Mouse (Mus musculus): ENCODE results near the gene Col19a1. TPM values are rescaled to one million over a fixed set of nuclear protein-coding genes. Genes with fewer than 3 reads are reported as not detected.

The Col19a1 gene
- polyA plus RNA-seq, 1 experiment from 2014 or later: 0.05 TPM

DNA sequence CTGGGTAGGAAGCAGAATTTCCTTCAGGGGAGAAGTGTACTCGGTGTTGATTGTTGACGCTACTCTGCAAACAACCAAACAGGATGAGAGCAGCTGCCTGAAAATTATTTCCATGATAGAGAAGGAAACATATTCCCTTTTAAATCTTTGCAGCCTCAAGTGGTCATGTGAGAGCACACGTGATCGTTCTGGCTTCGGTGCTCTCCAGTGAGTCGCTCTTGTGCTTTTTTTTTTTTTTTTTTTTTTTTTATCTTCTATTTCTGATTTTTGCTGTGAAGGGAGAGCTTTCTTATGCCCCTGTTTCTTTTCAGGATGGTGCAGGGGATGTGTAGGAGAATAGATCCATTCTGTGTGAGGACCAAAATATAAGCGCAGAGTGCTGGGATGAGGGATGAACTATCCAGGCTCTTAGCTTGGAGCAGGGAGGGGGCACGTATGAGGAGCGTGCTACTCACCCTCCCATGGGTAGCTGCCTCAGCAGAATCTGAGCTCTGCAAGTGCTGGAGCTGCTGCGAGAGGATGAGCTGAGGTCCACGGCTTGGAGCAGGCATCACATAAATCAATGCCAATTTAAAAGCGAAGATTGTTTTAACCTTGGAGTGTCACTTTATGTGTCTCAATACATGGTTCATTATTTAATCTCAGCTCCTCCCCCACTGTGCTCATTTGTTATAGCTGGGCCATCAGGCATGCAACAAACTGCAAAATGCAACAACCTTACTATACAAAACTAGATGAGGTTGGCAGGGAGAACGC is 237.6 kb downstream of the Col19a1 start:
- ATAC-seq (ENCODE audit: low FRiP score) (peak; percentile 48; the same call in 1 of the 2 replicates), DNase-seq (ENCODE audit: low spot score, missing footprints) (no peak)

DNA sequence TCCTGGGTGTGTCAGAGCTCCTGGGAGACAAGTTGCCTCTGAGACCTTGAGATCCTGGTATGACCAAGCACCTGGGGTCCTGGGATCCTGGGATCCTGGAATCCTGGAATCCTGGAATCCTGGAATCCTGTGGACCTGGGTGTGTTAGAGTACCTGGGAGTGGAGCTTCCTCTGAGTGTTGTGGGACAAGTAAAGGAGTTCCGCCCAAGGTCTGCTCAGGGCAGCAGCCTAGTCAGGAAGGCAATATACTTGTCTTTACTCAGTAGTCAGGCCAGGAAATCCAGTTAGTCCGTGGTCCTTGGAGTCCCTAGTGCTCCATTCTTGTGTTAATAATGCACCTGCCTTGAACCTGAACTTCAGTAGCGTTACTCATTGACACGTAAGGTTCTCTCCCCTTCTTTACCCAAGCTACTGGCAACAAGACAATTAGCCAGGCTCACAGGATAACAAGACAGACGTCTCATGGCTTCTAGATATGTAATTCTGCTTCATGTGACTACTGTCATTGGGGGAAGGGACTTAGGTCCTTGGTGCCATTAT is 239.6 kb downstream of the Col19a1 start:
- H3K27me3 ChIP-seq (ENCODE audit: control insufficient read depth, insufficient read depth, low read length): no peaks in the 10 kb centered on the region
- WGBS: 74% methylated on average over 5 of the region's 5 CpGs
- H3K27ac ChIP-seq (ENCODE audit: low read depth, low read length): no peak overlapping the region
- H3K36me3 ChIP-seq (ENCODE audit: control insufficient read depth, insufficient read depth, low read length): no peaks in the 10 kb centered on the region
- H3K9ac ChIP-seq (ENCODE audit: low read length): no peak overlapping the region
- H3K4me1 ChIP-seq (ENCODE audit: control insufficient read depth, insufficient read depth, low read length): no peaks in the 10 kb centered on the region
- DNase-seq (ENCODE audit: low spot score, missing footprints) (no peak), ATAC-seq (ENCODE audit: low FRiP score) (no peak)
- H3K4me3 ChIP-seq (ENCODE audit: low read depth, low read length): no peak overlapping the region
- H3K4me2 ChIP-seq: no peak overlapping the region
- no peaks in the 10 kb centered on the region for H3K9me3 ChIP-seq (ENCODE audit: control insufficient read depth, low read length)

More for the DNA sequence above, 237.6 kb downstream of the Col19a1 start:
- Histone ChIP-seq H3K4me1 (ENCODE audit: control insufficient read depth, insufficient read depth, low read length) (no peaks in the 10 kb centered on the region), H3K9ac (ENCODE audit: low read length) (no peak overlapping the region), H3K9me3 (ENCODE audit: control insufficient read depth, low read length) (no peaks in the 10 kb centered on the region), H3K4me3 (ENCODE audit: low read depth, low read length) (no peak overlapping the region), H3K4me2 (no peak overlapping the region), H3K27me3 (ENCODE audit: control insufficient read depth, insufficient read depth, low read length) (no peaks in the 10 kb centered on the region), H3K27ac (ENCODE audit: low read depth, low read length) (no peak overlapping the region), H3K36me3 (ENCODE audit: control insufficient read depth, insufficient read depth, low read length) (no peaks in the 10 kb centered on the region)
- 90% methylated on average over 13 of the region's 13 CpGs for WGBS

- H3K9ac ChIP-seq (ENCODE audit: low read length): no peak overlapping the region
- ATAC-seq (ENCODE audit: low FRiP score): no peak
- H3K4me2 ChIP-seq: no peak overlapping the region
- H3K4me3 ChIP-seq (ENCODE audit: low read depth, low read length): no peak overlapping the region
- no peaks in the 10 kb centered on the region for H3K27me3 ChIP-seq (ENCODE audit: control insufficient read depth, insufficient read depth, low read length)
- no peaks in the 10 kb centered on the region for H3K4me1 ChIP-seq (ENCODE audit: control insufficient read depth, insufficient read depth, low read length)
- 86% methylated on average over 10 of the region's 10 CpGs for WGBS
- H3K36me3 ChIP-seq (ENCODE audit: control insufficient read depth, insufficient read depth, low read length): no peaks in the 10 kb centered on the region
- DNase-seq (ENCODE audit: low spot score, missing footprints): no peak
- no peaks in the 10 kb centered on the region for H3K9me3 ChIP-seq (ENCODE audit: control insufficient read depth, low read length)
- H3K27ac ChIP-seq (ENCODE audit: low read depth, low read length): no peak overlapping the region
These were observed 249.6 kb downstream of the Col19a1 start for GRCm38 (mm10) chr1:24337556-24338275.

DNA sequence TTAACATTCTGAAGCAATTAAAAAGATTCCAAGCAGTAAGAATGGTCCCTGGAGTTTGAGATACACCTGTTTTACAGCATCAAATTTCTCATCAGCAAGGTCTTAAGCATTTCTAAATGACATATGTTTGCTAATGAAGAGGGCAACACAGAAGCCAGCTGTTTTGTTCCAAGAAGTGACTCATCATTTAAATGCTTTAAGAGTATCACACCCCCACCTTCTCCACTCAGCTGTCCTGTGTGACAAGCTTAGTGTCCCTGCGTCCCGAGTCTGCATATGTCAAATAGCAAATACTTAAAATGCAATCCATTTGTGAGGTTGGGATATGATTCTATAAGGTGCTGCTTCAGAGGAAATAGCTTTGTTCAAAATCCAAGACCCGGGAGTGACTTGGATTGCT is 251.2 kb downstream of the Col19a1 start:
- no peak for ATAC-seq (ENCODE audit: low FRiP score)
- no peaks in the 10 kb centered on the region for H3K4me1 ChIP-seq (ENCODE audit: control insufficient read depth, insufficient read depth, low read length)
- no peak overlapping the region for H3K4me3 ChIP-seq (ENCODE audit: low read depth, low read length)
- peak; percentile 26 for DNase-seq (ENCODE audit: low spot score, missing footprints)
- H3K4me2 ChIP-seq: no peak overlapping the region
- H3K9ac ChIP-seq (ENCODE audit: low read length): no peak overlapping the region
- H3K27me3 ChIP-seq (ENCODE audit: control insufficient read depth, insufficient read depth, low read length): no peaks in the 10 kb centered on the region
- H3K36me3 ChIP-seq (ENCODE audit: control insufficient read depth, insufficient read depth, low read length): no peaks in the 10 kb centered on the region
- H3K9me3 ChIP-seq (ENCODE audit: control insufficient read depth, low read length): no peaks in the 10 kb centered on the region
- WGBS: 86% methylated on average over 3 of the region's 3 CpGs
- no peak overlapping the region for H3K27ac ChIP-seq (ENCODE audit: low read depth, low read length)

DNA sequence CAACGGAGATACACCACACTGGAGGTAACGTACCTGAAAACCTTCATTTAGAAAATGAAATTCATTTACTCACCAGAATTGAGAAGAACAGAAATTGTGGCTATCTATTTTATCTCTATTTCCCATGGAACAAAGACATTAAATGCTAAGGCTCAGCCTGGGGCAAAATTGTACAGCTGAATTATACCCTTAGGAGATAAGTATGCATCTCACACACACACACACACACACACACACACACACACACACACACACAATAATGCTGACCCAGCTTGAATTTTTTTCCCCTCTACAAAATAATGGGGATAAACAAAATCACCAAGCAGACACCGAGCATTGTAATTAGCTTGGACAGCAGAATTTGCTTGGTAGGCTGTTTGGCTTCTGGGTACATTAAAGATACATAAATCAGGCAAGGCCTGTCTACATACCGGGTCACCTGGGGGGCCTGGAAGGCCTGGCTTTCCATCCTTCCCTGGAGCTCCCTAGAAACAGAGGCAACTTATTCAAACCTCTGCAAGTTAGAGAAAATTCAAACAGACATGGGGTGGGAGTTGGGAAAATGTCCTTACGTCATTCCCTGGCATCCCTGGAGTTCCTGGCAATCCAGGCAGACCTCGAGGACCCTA is 270.2 kb downstream of the Col19a1 start:
- ATAC-seq (ENCODE audit: low FRiP score): no peak
- DNase-seq (ENCODE audit: low spot score, missing footprints): no peak
- no peaks in the 10 kb centered on the region for H3K36me3 ChIP-seq (ENCODE audit: control insufficient read depth, insufficient read depth, low read length)
- no peak overlapping the region for H3K27ac ChIP-seq (ENCODE audit: low read depth, low read length)
- WGBS: 88% methylated on average over 6 of the region's 6 CpGs
- H3K4me1 ChIP-seq (ENCODE audit: control insufficient read depth, insufficient read depth, low read length): no peaks in the 10 kb centered on the region
- no peak overlapping the region for H3K9ac ChIP-seq (ENCODE audit: low read length)
- H3K4me3 ChIP-seq (ENCODE audit: low read depth, low read length): no peak overlapping the region
- H3K9me3 ChIP-seq (ENCODE audit: control insufficient read depth, low read length): no peaks in the 10 kb centered on the region
- no peak overlapping the region for H3K4me2 ChIP-seq
- no peaks in the 10 kb centered on the region for H3K27me3 ChIP-seq (ENCODE audit: control insufficient read depth, insufficient read depth, low read length)

- no peak overlapping the region for H3K4me2 ChIP-seq
- H3K27me3 ChIP-seq (ENCODE audit: control insufficient read depth, insufficient read depth, low read length): no peaks in the 10 kb centered on the region
- WGBS: 86% methylated on average over 3 of the region's 3 CpGs
- ATAC-seq (ENCODE audit: low FRiP score) (no peak), DNase-seq (ENCODE audit: low spot score, missing footprints) (no peak)
- H3K4me3 ChIP-seq (ENCODE audit: low read depth, low read length): no peak overlapping the region
- no peak overlapping the region for H3K9ac ChIP-seq (ENCODE audit: low read length)
- H3K36me3 ChIP-seq (ENCODE audit: control insufficient read depth, insufficient read depth, low read length): no peaks in the 10 kb centered on the region
- no peaks in the 10 kb centered on the region for H3K9me3 ChIP-seq (ENCODE audit: control insufficient read depth, low read length)
- no peak overlapping the region for H3K27ac ChIP-seq (ENCODE audit: low read depth, low read length)
- H3K4me1 ChIP-seq (ENCODE audit: control insufficient read depth, insufficient read depth, low read length): no peaks in the 10 kb centered on the region
These were observed 270.8 kb downstream of the Col19a1 start for GRCm38 (mm10) chr1:24316490-24316889.

DNA sequence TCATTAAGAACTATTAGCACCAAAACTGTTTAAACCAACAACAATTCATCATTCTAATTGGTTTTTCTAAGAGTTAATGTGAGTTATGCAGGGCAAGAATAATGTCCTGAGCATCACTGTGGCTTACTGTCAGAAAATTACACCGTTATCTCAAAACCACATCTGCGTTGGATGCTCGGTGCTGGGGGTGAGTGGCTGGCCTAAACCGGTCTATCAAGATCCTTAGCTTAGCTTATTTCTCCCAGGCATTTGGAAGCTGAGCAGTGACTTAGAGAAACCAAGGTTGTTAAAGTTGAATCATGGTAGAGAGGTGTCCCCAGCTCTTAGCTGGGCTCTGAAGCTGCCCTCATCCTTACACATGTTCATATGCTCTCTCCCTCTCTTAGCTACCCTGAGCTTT is 276.4 kb downstream of the Col19a1 start:
- ATAC-seq (ENCODE audit: low FRiP score): no peak
- H3K4me2 ChIP-seq: no peak overlapping the region
- DNase-seq (ENCODE audit: low spot score, missing footprints): no peak
- 96% methylated on average over 4 of the region's 4 CpGs for WGBS
- H3K9ac ChIP-seq (ENCODE audit: low read length): no peak overlapping the region
- H3K27me3 ChIP-seq (ENCODE audit: control insufficient read depth, insufficient read depth, low read length): no peaks in the 10 kb centered on the region
- H3K9me3 ChIP-seq (ENCODE audit: control insufficient read depth, low read length): no peaks in the 10 kb centered on the region
- H3K36me3 ChIP-seq (ENCODE audit: control insufficient read depth, insufficient read depth, low read length): no peaks in the 10 kb centered on the region
- H3K27ac ChIP-seq (ENCODE audit: low read depth, low read length): no peak overlapping the region
- H3K4me3 ChIP-seq (ENCODE audit: low read depth, low read length): no peak overlapping the region
- H3K4me1 ChIP-seq (ENCODE audit: control insufficient read depth, insufficient read depth, low read length): no peaks in the 10 kb centered on the region

GRCm38 (mm10) chr1:24310193-24310592 is 277.1 kb downstream of the Col19a1 start:
- ATAC-seq (ENCODE audit: low FRiP score): no peak
- Histone ChIP-seq H3K4me3 (ENCODE audit: low read depth, low read length) (no peak overlapping the region), H3K27me3 (ENCODE audit: control insufficient read depth, insufficient read depth, low read length) (no peaks in the 10 kb centered on the region), H3K27ac (ENCODE audit: low read depth, low read length) (no peak overlapping the region), H3K4me2 (no peak overlapping the region), H3K9me3 (ENCODE audit: control insufficient read depth, low read length) (no peaks in the 10 kb centered on the region), H3K4me1 (ENCODE audit: control insufficient read depth, insufficient read depth, low read length) (no peaks in the 10 kb centered on the region), H3K36me3 (ENCODE audit: control insufficient read depth, insufficient read depth, low read length) (no peaks in the 10 kb centered on the region), H3K9ac (ENCODE audit: low read length) (no peak overlapping the region)
- no peak for DNase-seq (ENCODE audit: low spot score, missing footprints)
- 58% methylated on average over 2 of the region's 2 CpGs for WGBS

DNA sequence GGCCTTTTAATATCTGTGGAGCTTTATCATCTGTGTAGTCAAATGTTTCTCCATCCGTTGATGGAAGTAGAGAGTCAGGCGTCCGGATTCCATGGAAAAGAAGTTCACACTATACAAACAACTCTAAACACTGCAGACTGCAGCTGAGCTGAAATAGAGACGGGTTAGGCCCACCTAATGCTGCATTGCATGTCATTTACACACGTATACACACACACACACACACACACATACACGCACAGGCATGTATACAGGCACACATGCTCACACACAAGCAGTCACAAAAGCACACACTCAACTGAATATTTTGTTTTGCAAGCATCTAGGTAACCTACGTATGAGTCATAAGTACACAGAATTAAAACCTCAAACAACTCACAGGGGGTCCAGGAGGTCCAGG is 284.2 kb downstream of the Col19a1 start:
- Histone ChIP-seq H3K9me3 (ENCODE audit: control insufficient read depth, low read length) (no peaks in the 10 kb centered on the region), H3K36me3 (ENCODE audit: control insufficient read depth, insufficient read depth, low read length) (no peaks in the 10 kb centered on the region), H3K4me2 (no peak overlapping the region), H3K27me3 (ENCODE audit: control insufficient read depth, insufficient read depth, low read length) (no peaks in the 10 kb centered on the region), H3K9ac (ENCODE audit: low read length) (no peak overlapping the region), H3K4me3 (ENCODE audit: low read depth, low read length) (no peak overlapping the region), H3K4me1 (ENCODE audit: control insufficient read depth, insufficient read depth, low read length) (no peaks in the 10 kb centered on the region), H3K27ac (ENCODE audit: low read depth, low read length) (no peak overlapping the region)
- DNase-seq (ENCODE audit: low spot score, missing footprints): no peak
- WGBS: 84% methylated on average over 7 of the region's 7 CpGs
- 0 out of 2 replicates have a peak, but pooled peaks have one; percentile 49 for ATAC-seq (ENCODE audit: low FRiP score)

Measured in midbrain, embryonic 11.5 days (tissue).